Mouse (Mus musculus) central nervous system, embryonic 11.5 days (tissue): ENCODE results near the gene Traf5. TPM values are rescaled to one million over a fixed set of nuclear protein-coding genes. Genes with fewer than 3 reads are reported as not detected.

Experiments used
- polyA plus RNA-seq: library from polyadenylated mRNA; depleted of rRNA; stranded (reverse); fragments of >200 nt; gene quantifications from 2 replicates; pipeline ENCODE4 v1.2.3, GENCODE M21; 2012; rRNA removed

The Traf5 gene
- 6.7 and 9.4 TPM in 2 replicates for polyA plus RNA-seq

GRCm38 (mm10) chr1:192091806-192092772 is at the start of gene Traf5:
Gene Traf5, minus strand, starts transcription at chr1:192092559.

GRCm38 (mm10) chr1:192137926-192138910 is 45.9 kb upstream of the Traf5 start, which contains the start of gene Rcor3:
Gene Rcor3, minus strand, starts transcription at chr1:192138062.

GRCm38 (mm10) chr1:191977187-191977586 is 115.2 kb downstream of the Traf5 start, which contains the start of gene Rd3:
Gene Rd3, plus strand, starts transcription at chr1:191977370.

Other genes starting within 250 kb of the Traf5 start
- 7.9 and 9.4 TPM in 2 replicates for gene Slc30a1, start 185.8 kb downstream of the Traf5 start, polyA plus RNA-seq
- gene Rd3, start 115.2 kb downstream of the Traf5 start, polyA plus RNA-seq, result 1.1 and 1.4 TPM in 2 replicates
- gene Rcor3, start 45.5 kb upstream of the Traf5 start, polyA plus RNA-seq, result 20.7 and 37.6 TPM in 2 replicates
- gene Kcnh1, start 98.2 kb upstream of the Traf5 start, polyA plus RNA-seq, result 0.49 and 0.50 TPM in 2 replicates